Mouse (Mus musculus): Measurements from ENCODE around the gene Olfr263. TPM values are rescaled to one million over a fixed set of nuclear protein-coding genes. Genes with fewer than 3 reads are reported as not detected.

The Olfr263 gene
- polyA plus RNA-seq, 1 experiment: not detected

Other genes starting within 250 kb of the Olfr263 start
- gene Olfr1370, start 54.7 kb upstream of the Olfr263 start, polyA plus RNA-seq (2012; rRNA removed): not detected in 2 replicates
- not detected in 2 replicates for gene Olfr1369-ps1, start 18.2 kb upstream of the Olfr263 start, polyA plus RNA-seq (2012; rRNA removed)
- not detected in 2 replicates for gene Olfr1368, start 16.2 kb downstream of the Olfr263 start, polyA plus RNA-seq (2012; rRNA removed)
- gene Trim27, start 49.8 kb downstream of the Olfr263 start, polyA plus RNA-seq (2012; rRNA removed): 44.6 and 55.3 TPM in 2 replicates
- 7,749 and 11,313 TPM in 2 replicates for gene Gpx5, start 163.1 kb downstream of the Olfr263 start, polyA plus RNA-seq (2012; rRNA removed)
- 30.8 and 58.3 TPM in 2 replicates for gene Gpx6, start 182.5 kb downstream of the Olfr263 start, polyA plus RNA-seq (2012; rRNA removed)
- gene Olfr1367, start 217.3 kb downstream of the Olfr263 start, polyA plus RNA-seq (2012; rRNA removed): not detected in 2 replicates
- gene Zscan12, start 233.2 kb downstream of the Olfr263 start, polyA plus RNA-seq (2012; rRNA removed): 1.9 and 2.3 TPM in 2 replicates